Mouse (Mus musculus): ENCODE measurements around the gene Colgalt2. TPM values are rescaled to one million over a fixed set of nuclear protein-coding genes. Genes with fewer than 3 reads are reported as not detected.

The Colgalt2 gene
- polyA plus RNA-seq, 1 experiment from 2014 or later, result 2.8 TPM

DNA sequence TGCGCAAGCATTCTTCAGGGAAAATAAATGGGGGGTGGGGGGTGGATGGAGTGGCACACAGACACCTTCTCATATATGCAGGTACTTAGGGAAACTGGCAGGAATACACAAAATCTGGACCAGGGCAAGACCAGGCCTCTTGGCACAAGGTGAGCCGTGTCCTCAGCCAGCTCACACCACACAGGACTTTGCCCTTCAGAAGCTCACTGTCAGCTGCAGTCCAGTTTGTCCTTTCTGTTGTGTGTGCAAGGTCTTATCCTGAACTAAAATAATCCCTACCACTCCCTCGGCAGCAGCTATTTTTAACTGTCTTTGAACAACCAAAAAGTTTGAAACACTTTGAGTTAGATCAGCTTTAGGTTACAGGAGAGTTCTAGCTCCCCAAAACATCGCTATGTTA, 139.2 kb downstream of the Colgalt2 start:
- H3K9me3 ChIP-seq (ENCODE audit: low read length), result no peaks in the 10 kb centered on the region
- WGBS, result 90% methylated on average over 4 of the region's 4 CpGs
- no peak overlapping the region for H3K9ac ChIP-seq (replicated peaks; ENCODE audit: low read length)
- no peak overlapping the region for H3K27ac ChIP-seq (ENCODE audit: low read length)
- H3K4me1 ChIP-seq (ENCODE audit: insufficient read depth, low read length), result peaks cover 17% of the 10 kb centered on the region
- H3K4me3 ChIP-seq (ENCODE audit: low read length), result no peak overlapping the region
- no peaks in the 10 kb centered on the region for H3K27me3 ChIP-seq (ENCODE audit: insufficient read depth, low read length)
- no peak overlapping the region for H3K4me2 ChIP-seq (replicated peaks; ENCODE audit: low read depth, low read length)
- ATAC-seq (ENCODE audit: low FRiP score, low TSS enrichment), result no peak
- H3K36me3 ChIP-seq (ENCODE audit: insufficient read depth, low read length), result peaks cover 34% of the 10 kb centered on the region

GRCm38 (mm10) chr1:152540304-152540887, 140.8 kb downstream of the Colgalt2 start:
- Histone ChIP-seq H3K4me2 (replicated peaks; ENCODE audit: low read depth, low read length) (no peak overlapping the region), H3K9me3 (ENCODE audit: low read length) (no peaks in the 10 kb centered on the region), H3K4me3 (ENCODE audit: low read length) (no peak overlapping the region), H3K4me1 (ENCODE audit: insufficient read depth, low read length) (peaks cover 13% of the 10 kb centered on the region), H3K27me3 (ENCODE audit: insufficient read depth, low read length) (no peaks in the 10 kb centered on the region), H3K9ac (replicated peaks; ENCODE audit: low read length) (no peak overlapping the region), H3K36me3 (ENCODE audit: insufficient read depth, low read length) (peaks cover 44% of the 10 kb centered on the region), H3K27ac (ENCODE audit: low read length) (no peak overlapping the region)
- ATAC-seq (ENCODE audit: low FRiP score, low TSS enrichment), result no peak
- 73% methylated on average over 3 of the region's 3 CpGs for WGBS

DNA sequence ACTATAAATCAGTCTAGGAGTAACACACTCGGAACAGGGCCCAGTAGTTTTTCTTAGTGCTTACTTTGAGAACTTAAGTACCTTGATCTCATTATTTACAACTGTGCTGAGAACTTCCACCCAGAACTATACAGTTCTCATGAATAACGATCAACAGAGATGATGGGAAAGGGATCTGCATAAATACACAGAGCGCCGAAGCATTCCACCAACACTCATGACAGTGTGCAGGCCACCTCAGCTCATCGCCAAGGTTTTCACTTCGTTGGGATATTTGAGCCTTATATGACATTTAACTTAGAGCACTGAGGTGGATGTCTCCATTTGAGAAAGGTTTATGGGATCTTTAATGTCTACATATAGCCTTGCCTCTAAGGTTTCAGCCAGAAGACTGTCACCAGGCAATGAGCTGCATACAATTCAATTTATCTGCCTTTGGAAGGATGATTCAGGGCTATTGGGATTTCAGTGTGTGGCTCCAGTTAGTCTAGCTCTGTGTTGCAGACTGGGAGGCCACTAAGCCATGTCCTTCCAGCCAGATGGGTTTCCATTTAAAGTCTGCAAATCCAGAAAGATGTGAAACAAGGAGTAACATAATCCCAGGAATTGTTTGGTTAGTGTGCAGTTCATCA, 143.2 kb downstream of the Colgalt2 start:
- Histone ChIP-seq H3K4me3 (ENCODE audit: low read length) (no peak overlapping the region), H3K4me2 (replicated peaks; ENCODE audit: low read depth, low read length) (no peak overlapping the region), H3K4me1 (ENCODE audit: insufficient read depth, low read length) (no peaks in the 10 kb centered on the region), H3K9me3 (ENCODE audit: low read length) (no peaks in the 10 kb centered on the region), H3K27me3 (ENCODE audit: insufficient read depth, low read length) (no peaks in the 10 kb centered on the region), H3K27ac (ENCODE audit: low read length) (no peak overlapping the region), H3K36me3 (ENCODE audit: insufficient read depth, low read length) (peaks cover 41% of the 10 kb centered on the region), H3K9ac (replicated peaks; ENCODE audit: low read length) (no peak overlapping the region)
- ATAC-seq (ENCODE audit: low FRiP score, low TSS enrichment), result peak; percentile 35; the same call in 1 of the 2 replicates
- 37% methylated on average over 6 of the region's 6 CpGs for WGBS

DNA sequence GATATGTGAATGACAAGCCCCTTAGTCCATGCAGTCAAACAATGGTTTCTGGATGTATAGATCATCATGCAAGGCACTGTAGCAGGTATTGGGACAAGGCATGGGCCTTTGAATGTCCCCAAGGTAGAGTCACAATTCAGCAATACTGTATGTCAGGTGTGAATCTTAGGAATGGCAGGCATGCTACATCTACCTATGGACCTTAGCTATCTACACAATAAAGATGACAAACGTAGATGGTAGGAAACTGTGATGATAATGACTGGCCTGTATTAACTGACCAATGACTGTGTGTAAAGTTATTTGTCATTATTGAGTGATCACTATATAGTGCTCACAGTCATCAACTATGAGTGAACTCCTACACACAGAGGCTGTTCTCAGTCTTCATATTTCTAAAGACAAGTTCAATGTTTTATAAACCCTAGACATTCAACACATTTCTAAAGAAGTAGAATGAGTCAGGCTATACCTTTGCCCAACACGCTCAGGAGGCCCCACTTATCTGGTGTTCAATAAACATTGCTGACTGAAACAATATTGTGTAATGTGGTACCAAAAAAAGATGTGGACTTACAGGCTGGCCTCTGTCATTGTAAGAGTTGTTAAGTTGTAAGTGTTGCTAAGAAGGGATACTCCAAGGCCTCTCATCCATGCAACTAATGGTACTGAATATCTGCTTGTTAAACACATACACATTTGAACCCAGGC, 144.0 kb downstream of the Colgalt2 start:
- ATAC-seq (ENCODE audit: low FRiP score, low TSS enrichment), result no peak
- WGBS, result 86% methylated on average over 2 of the region's 2 CpGs

DNA sequence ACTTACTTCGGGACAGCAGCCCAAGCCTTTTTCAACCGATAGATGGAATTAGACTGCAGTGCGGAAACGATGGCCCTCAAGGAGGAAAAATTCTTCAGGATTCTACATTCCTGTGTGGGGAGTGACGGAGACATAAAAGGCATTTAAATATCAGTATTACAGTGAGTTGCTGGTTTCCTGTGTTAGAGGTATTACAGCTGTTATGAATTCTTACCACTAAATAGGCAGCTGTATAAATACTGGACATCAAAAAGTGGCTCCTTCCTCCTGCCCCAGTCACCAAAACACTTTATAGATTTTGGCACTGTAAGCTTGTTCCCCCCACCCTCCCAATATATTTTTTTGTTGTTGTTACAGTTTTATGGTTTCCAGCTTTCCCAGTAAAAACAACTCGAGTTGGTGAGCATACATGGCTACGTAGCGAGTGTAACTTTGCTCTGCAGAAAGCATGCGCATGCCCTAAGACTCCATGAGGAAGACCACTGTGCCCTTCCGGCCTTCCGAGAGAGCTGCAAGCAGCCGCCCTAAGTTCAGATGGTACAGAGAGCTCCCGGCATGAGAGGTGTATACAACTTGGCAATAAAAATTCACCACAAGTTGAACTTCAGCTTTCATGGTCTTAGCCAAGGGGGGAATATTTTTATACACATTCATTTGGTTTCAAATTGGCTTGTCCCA, 149.6 kb downstream of the Colgalt2 start:
- Histone ChIP-seq H3K27ac (ENCODE audit: low read length) (peak overlapping the region; percentile 93), H3K36me3 (ENCODE audit: insufficient read depth, low read length) (peaks cover 38% of the 10 kb centered on the region), H3K4me1 (ENCODE audit: insufficient read depth, low read length) (peaks cover 39% of the 10 kb centered on the region), H3K4me2 (replicated peaks; ENCODE audit: low read depth, low read length) (no peak overlapping the region), H3K9ac (replicated peaks; ENCODE audit: low read length) (no peak overlapping the region), H3K27me3 (ENCODE audit: insufficient read depth, low read length) (no peaks in the 10 kb centered on the region), H3K9me3 (ENCODE audit: low read length) (no peaks in the 10 kb centered on the region), H3K4me3 (ENCODE audit: low read length) (no peak overlapping the region)
- ATAC-seq (ENCODE audit: low FRiP score, low TSS enrichment), result peak; percentile 83
- 52% methylated on average over 13 of the region's 13 CpGs for WGBS

More for the DNA sequence above, 144.0 kb downstream of the Colgalt2 start:
- Histone ChIP-seq H3K4me2 (replicated peaks; ENCODE audit: low read depth, low read length) (no peak overlapping the region), H3K36me3 (ENCODE audit: insufficient read depth, low read length) (peaks cover 43% of the 10 kb centered on the region), H3K9me3 (ENCODE audit: low read length) (no peaks in the 10 kb centered on the region), H3K9ac (replicated peaks; ENCODE audit: low read length) (no peak overlapping the region), H3K4me3 (ENCODE audit: low read length) (no peak overlapping the region), H3K4me1 (ENCODE audit: insufficient read depth, low read length) (peaks cover 4% of the 10 kb centered on the region; the same call in 1 of the 2 replicates), H3K27ac (ENCODE audit: low read length) (no peak overlapping the region), H3K27me3 (ENCODE audit: insufficient read depth, low read length) (no peaks in the 10 kb centered on the region)

GRCm38 (mm10) chr1:152550544-152550943, 150.9 kb downstream of the Colgalt2 start:
- Histone ChIP-seq H3K9ac (replicated peaks; ENCODE audit: low read length) (no peak overlapping the region), H3K27me3 (ENCODE audit: insufficient read depth, low read length) (no peaks in the 10 kb centered on the region), H3K4me1 (ENCODE audit: insufficient read depth, low read length) (peaks cover 51% of the 10 kb centered on the region), H3K4me3 (ENCODE audit: low read length) (no peak overlapping the region), H3K36me3 (ENCODE audit: insufficient read depth, low read length) (peaks cover 32% of the 10 kb centered on the region), H3K4me2 (replicated peaks; ENCODE audit: low read depth, low read length) (no peak overlapping the region), H3K27ac (ENCODE audit: low read length) (peak overlapping the region; percentile 93; the same call in 1 of the 2 replicates), H3K9me3 (ENCODE audit: low read length) (no peaks in the 10 kb centered on the region)
- WGBS, result 66% methylated on average over 2 of the region's 2 CpGs
- peak; percentile 49 for ATAC-seq (ENCODE audit: low FRiP score, low TSS enrichment)

DNA sequence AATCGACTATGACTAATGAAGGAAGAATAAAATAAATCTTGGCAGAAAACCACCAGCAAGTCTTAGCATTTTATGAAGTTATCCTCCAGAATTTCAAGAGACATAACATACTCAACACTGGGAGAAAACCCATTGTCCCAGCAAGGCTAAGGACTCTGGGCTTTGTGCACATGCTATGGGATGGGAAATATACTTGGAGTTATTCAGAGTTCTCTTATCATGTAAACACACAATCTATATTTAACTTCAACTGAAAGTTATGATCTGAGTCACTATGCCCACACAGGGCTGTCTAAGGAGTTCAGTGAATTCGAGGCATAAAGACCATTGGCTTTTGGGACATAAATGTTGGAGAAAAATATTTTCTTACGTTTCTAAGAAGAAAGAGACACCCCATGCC, 151.3 kb downstream of the Colgalt2 start:
- Histone ChIP-seq H3K9me3 (ENCODE audit: low read length) (no peaks in the 10 kb centered on the region), H3K9ac (replicated peaks; ENCODE audit: low read length) (no peak overlapping the region), H3K4me2 (replicated peaks; ENCODE audit: low read depth, low read length) (no peak overlapping the region), H3K4me1 (ENCODE audit: insufficient read depth, low read length) (peaks cover 56% of the 10 kb centered on the region), H3K36me3 (ENCODE audit: insufficient read depth, low read length) (peaks cover 31% of the 10 kb centered on the region), H3K4me3 (ENCODE audit: low read length) (no peak overlapping the region), H3K27ac (ENCODE audit: low read length) (peak overlapping the region; percentile 85), H3K27me3 (ENCODE audit: insufficient read depth, low read length) (no peaks in the 10 kb centered on the region)
- WGBS, result 52% methylated on average over 3 of the region's 3 CpGs
- ATAC-seq (ENCODE audit: low FRiP score, low TSS enrichment), result no peak

GRCm38 (mm10) chr1:152553912-152554547, 154.4 kb downstream of the Colgalt2 start:
- Histone ChIP-seq H3K4me1 (ENCODE audit: insufficient read depth, low read length) (peaks cover 75% of the 10 kb centered on the region), H3K4me3 (ENCODE audit: low read length) (no peak overlapping the region), H3K36me3 (ENCODE audit: insufficient read depth, low read length) (peaks cover 11% of the 10 kb centered on the region), H3K4me2 (replicated peaks; ENCODE audit: low read depth, low read length) (no peak overlapping the region), H3K27me3 (ENCODE audit: insufficient read depth, low read length) (no peaks in the 10 kb centered on the region), H3K9ac (replicated peaks; ENCODE audit: low read length) (peak overlapping the region; percentile 13; the same call in 1 of the 2 replicates), H3K27ac (ENCODE audit: low read length) (peak overlapping the region; percentile 68), H3K9me3 (ENCODE audit: low read length) (no peaks in the 10 kb centered on the region)
- no peak; the same call in 1 of the 2 replicates for ATAC-seq (ENCODE audit: low FRiP score, low TSS enrichment)
- 42% methylated on average over 15 of the region's 15 CpGs for WGBS

GRCm38 (mm10) chr1:152555944-152556573, 156.4 kb downstream of the Colgalt2 start:
- Histone ChIP-seq H3K27me3 (ENCODE audit: insufficient read depth, low read length) (no peaks in the 10 kb centered on the region), H3K4me3 (ENCODE audit: low read length) (no peak overlapping the region), H3K9me3 (ENCODE audit: low read length) (no peaks in the 10 kb centered on the region), H3K9ac (replicated peaks; ENCODE audit: low read length) (peak overlapping the region; percentile 18; the same call in 1 of the 2 replicates), H3K27ac (ENCODE audit: low read length) (peak overlapping the region; percentile 82), H3K4me1 (ENCODE audit: insufficient read depth, low read length) (peaks cover 77% of the 10 kb centered on the region), H3K36me3 (ENCODE audit: insufficient read depth, low read length) (peaks cover 10% of the 10 kb centered on the region; the same call in 1 of the 2 replicates), H3K4me2 (replicated peaks; ENCODE audit: low read depth, low read length) (no peak overlapping the region)
- peak; percentile 85 for ATAC-seq (ENCODE audit: low FRiP score, low TSS enrichment)
- 8% methylated on average over 7 of the region's 7 CpGs for WGBS

Data from kidney, embryonic 16.5 days (tissue).